ENCODE assay signal across 32 mouse cellular contexts in the genomic region with DNA sequence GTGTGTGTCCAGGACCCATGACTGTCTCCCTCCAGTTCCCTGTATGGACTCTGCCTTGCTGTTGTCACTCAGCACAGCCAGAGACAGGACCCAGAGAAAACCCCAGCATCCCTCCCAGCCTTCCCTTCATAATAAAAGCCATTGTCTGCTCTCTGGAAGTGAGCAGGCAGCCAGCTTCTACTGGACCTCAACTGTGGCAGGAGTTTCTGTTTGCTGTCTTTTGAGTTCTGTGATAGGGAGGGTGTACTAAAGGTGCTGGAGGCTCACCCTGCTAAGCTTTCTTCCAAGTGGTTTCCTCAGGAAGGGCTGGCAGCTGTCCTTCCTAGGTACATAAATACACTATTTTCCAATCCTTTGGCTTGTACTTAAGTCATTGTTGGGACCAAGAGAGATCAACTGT. TPM values are rescaled to one million over a fixed set of nuclear protein-coding genes. Genes with fewer than 3 reads are reported as not detected.
DNase-seq lines count a peak whose midpoint lies in the region; ATAC-seq and TF ChIP-seq lines count a peak whose summit lies in the region.
"Had no signal": no experiment of that assay in that cellular context is flagged by ENCODE, and none has a peak within 500 bp of the region (broad histone marks: within the 10 kb centered on the region; RNA-seq: fewer than 3 reads in every experiment).

No protein-coding gene starts in this region.

- H3K4me3 ChIP-seq in layer of hippocampus, adult 2 months = no peak overlapping the region
- no peak overlapping the region for H3K4me3 ChIP-seq in brown adipose tissue, adult 24 weeks (ENCODE audit: insufficient read depth, low read depth, low read length)
- H3K4me3 ChIP-seq in liver, embryonic 11.5 days (ENCODE audit: low read depth, low read length) = no peak overlapping the region
- H3K4me3 ChIP-seq: embryonic facial prominence, embryonic 13.5 days; embryonic facial prominence, embryonic 15.5 days; erythroblast, embryonic 14.5 days; forebrain, embryonic 10.5 days; forebrain, embryonic 12.5 days had no signal

- H3K27me3 ChIP-seq in liver, embryonic 11.5 days (replicated peaks; ENCODE audit: control insufficient read depth, insufficient read depth, low read length) = no peaks in the 10 kb centered on the region
- H3K27me3 ChIP-seq: CH12.LX; embryonic facial prominence, embryonic 13.5 days; embryonic facial prominence, embryonic 15.5 days; forebrain, embryonic 12.5 days; Patski had no signal

- DNase-seq in layer of hippocampus, adult 2 months (ENCODE audit: low spot score in 2 of 2) = no peak
- DNase-seq in layer of hippocampus, adult 11-12 months (ENCODE audit: low spot score) = no peak
- DNase-seq in MN1 (ENCODE audit: low spot score) = peak; percentile 19
- DNase-seq in cerebellum, postnatal 10 days = no peak
- no peak for DNase-seq in liver, embryonic 11.5 days (ENCODE audit: low spot score)
- DNase-seq: adrenal gland, adult 2 months; adrenal gland, postnatal 10 days; adrenal gland, postnatal 25 days; cerebellum, adult 11-12 months; cerebellum, adult 2 months; cerebellum, adult 9-10 months; cerebellum, postnatal 14 days; cerebellum, postnatal 36 days; embryo, embryonic 11 days had no signal

- H3K36me3 ChIP-seq in liver, embryonic 11.5 days (ENCODE audit: control insufficient read depth, insufficient read depth, low read length) = peaks cover 14% of the 10 kb centered on the region; the same call in 1 of the 2 replicates

- H3K9ac ChIP-seq in liver, embryonic 11.5 days (ENCODE audit: low read depth, low read length) = no peak overlapping the region
- H3K9ac ChIP-seq: embryonic facial prominence, embryonic 13.5 days; embryonic facial prominence, embryonic 15.5 days; forebrain, embryonic 12.5 days had no signal

- TF ChIP-seq CTCF in layer of hippocampus, adult 2 months (conservative IDR thresholded peaks at IDR 0.05) = no peak

- H3K4me1 ChIP-seq in brown adipose tissue, adult 24 weeks (ENCODE audit: control insufficient read depth, insufficient read depth, insufficient read length, low read length) = peaks cover 6% of the 10 kb centered on the region
- H3K4me1 ChIP-seq in liver, embryonic 11.5 days (replicated peaks; ENCODE audit: control insufficient read depth, insufficient read depth, low read length) = no peaks in the 10 kb centered on the region; the same call in 1 of the 2 replicates

- H3K4me2 ChIP-seq in liver, embryonic 11.5 days = no peak overlapping the region
- H3K4me2 ChIP-seq: embryonic facial prominence, embryonic 13.5 days; embryonic facial prominence, embryonic 15.5 days; forebrain, embryonic 12.5 days had no signal

- 0 out of 2 replicates have a peak overlapping the region, but pooled peaks have one; percentile 10 for H3K27ac ChIP-seq in layer of hippocampus, adult 2 months
- H3K27ac ChIP-seq in brown adipose tissue, adult 24 weeks (replicated peaks; ENCODE audit: low read depth, low read length) = peak overlapping the region; percentile 4; the same call in 1 of the 2 replicates
- no peak overlapping the region for H3K27ac ChIP-seq in liver, embryonic 11.5 days (ENCODE audit: low read depth, low read length)
- H3K27ac ChIP-seq: embryonic facial prominence, embryonic 13.5 days; embryonic facial prominence, embryonic 15.5 days; forebrain, embryonic 10.5 days; forebrain, embryonic 12.5 days had no signal

- ATAC-seq in liver, embryonic 11.5 days (replicated peaks; ENCODE audit: low FRiP score) = no peak
- ATAC-seq: activated CD4-positive, CD25-positive, alpha-beta regulatory T cell, adult 4 months; forebrain, embryonic 14.5 days; forebrain, embryonic 16.5 days; Patski had no signal

- H3K9me3 ChIP-seq in liver, embryonic 11.5 days (ENCODE audit: control insufficient read depth, low read length) = no peaks in the 10 kb centered on the region
- H3K9me3 ChIP-seq: embryonic facial prominence, embryonic 13.5 days; embryonic facial prominence, embryonic 15.5 days; forebrain, embryonic 10.5 days; forebrain, embryonic 12.5 days; G1E had no signal

RNA-seq across cellular contexts. Expression of a gene that starts 4.4 kb away (rescaled TPM):
- 1 to 10 TPM; 6.2 to 6.9 TPM for total RNA-seq in layer of hippocampus, adult 2 months (2021)
- polyA plus RNA-seq in brown adipose tissue, adult 24 weeks (2012; ENCODE audit: insufficient read depth, insufficient read length, missing spikeins) = 2.4 TPM in 1 of 2 replicates, not detected in the other
- polyA plus RNA-seq in liver, embryonic 11.5 days (2014; fragmentation: Nextera tagmentation; extraction: Ambion mirVana) = 4.4 and 7.4 TPM in 2 replicates
- polyA plus RNA-seq: erythroblast, embryonic 14.5 days had no signal

RNA-seq across cellular contexts. Expression of a gene that starts 8.4 kb away (rescaled TPM):
- total RNA-seq in layer of hippocampus, adult 2 months (2021) = not detected
- not detected in 2 replicates for polyA plus RNA-seq in brown adipose tissue, adult 24 weeks (2012; ENCODE audit: insufficient read depth, insufficient read length, missing spikeins)
- not detected in 2 replicates for polyA plus RNA-seq in liver, embryonic 11.5 days (2014; fragmentation: Nextera tagmentation; extraction: Ambion mirVana)
- total RNA-seq: adrenal gland, adult 2 months; adrenal gland, postnatal 10 days; adrenal gland, postnatal 25 days; adrenal gland, postnatal 4 days; CH12.LX; common myeloid progenitor, adult 5-6 weeks; G1E had no signal
- polyA plus RNA-seq: adrenal gland, adult 2 months; brain, embryonic 14.5 days; C2C12; cerebellum, adult 2 months; embryonic facial prominence, embryonic 11.5 days; embryonic facial prominence, embryonic 13.5 days; embryonic facial prominence, embryonic 15.5 days; erythroblast, embryonic 14.5 days; forebrain, embryonic 10.5 days; forebrain, embryonic 12.5 days; forebrain, embryonic 14.5 days; forebrain, embryonic 16.5 days; frontal cortex, adult 2 months; G1E had no signal

RNA-seq across cellular contexts. Expression of a gene that starts 8.4 kb away (rescaled TPM):
- 10 to 100 TPM; 40.8 to 41.0 TPM for total RNA-seq in layer of hippocampus, adult 2 months (2021)
- polyA plus RNA-seq in brown adipose tissue, adult 24 weeks (2012; ENCODE audit: insufficient read depth, insufficient read length, missing spikeins) = 24.4 and 27.2 TPM in 2 replicates
- 49.1 and 52.8 TPM in 2 replicates for polyA plus RNA-seq in liver, embryonic 11.5 days (2014; fragmentation: Nextera tagmentation; extraction: Ambion mirVana)

RNA-seq across cellular contexts. Expression of a gene that starts 20.7 kb away (rescaled TPM):
- total RNA-seq in layer of hippocampus, adult 2 months (2021) = 100 to 1,000 TPM; 111 to 112 TPM
- polyA plus RNA-seq in brown adipose tissue, adult 24 weeks (2012; ENCODE audit: insufficient read depth, insufficient read length, missing spikeins) = 23.0 and 26.8 TPM in 2 replicates
- polyA plus RNA-seq in liver, embryonic 11.5 days (2014; fragmentation: Nextera tagmentation; extraction: Ambion mirVana) = 2.1 TPM in 2 replicates

RNA-seq across cellular contexts. Expression of a gene that starts 21.5 kb away (rescaled TPM):
- 100 to 1,000 TPM; 122 to 137 TPM for total RNA-seq in layer of hippocampus, adult 2 months (2021)
- polyA plus RNA-seq in brown adipose tissue, adult 24 weeks (2012; ENCODE audit: insufficient read depth, insufficient read length, missing spikeins) = 34.7 and 37.6 TPM in 2 replicates
- 38.9 and 39.2 TPM in 2 replicates for polyA plus RNA-seq in liver, embryonic 11.5 days (2014; fragmentation: Nextera tagmentation; extraction: Ambion mirVana)
- polyA plus RNA-seq: G1E had no signal
